Mouse (Mus musculus): ENCODE results near the gene Ttll12. TPM values are rescaled to one million over a fixed set of nuclear protein-coding genes. Genes with fewer than 3 reads are reported as not detected.

The Ttll12 gene
- polyA plus RNA-seq, 1 experiment from 2014 or later, result 19.8 TPM

Other genes starting within 250 kb of the Ttll12 start
- gene Arfgap3, start 244.9 kb downstream of the Ttll12 start, polyA plus RNA-seq (2014; fragmentation: Nextera tagmentation; extraction: Ambion mirVana), result 28.5 and 33.3 TPM in 2 replicates
- gene Pacsin2, start 130.6 kb downstream of the Ttll12 start, polyA plus RNA-seq (2014; fragmentation: Nextera tagmentation; extraction: Ambion mirVana), result 53.0 and 53.3 TPM in 2 replicates
- gene Ttll1, start 84.3 kb downstream of the Ttll12 start, polyA plus RNA-seq (2014; fragmentation: Nextera tagmentation; extraction: Ambion mirVana), result 17.6 and 17.8 TPM in 2 replicates
- gene Bik, start 68.3 kb downstream of the Ttll12 start, polyA plus RNA-seq (2014; fragmentation: Nextera tagmentation; extraction: Ambion mirVana), result 34.9 and 37.2 TPM in 2 replicates
- gene Tspo, start 31.6 kb downstream of the Ttll12 start, polyA plus RNA-seq (2014; fragmentation: Nextera tagmentation; extraction: Ambion mirVana), result 191 TPM in 2 replicates
- 33.0 and 33.4 TPM in 2 replicates for gene Mcat, start 31.4 kb downstream of the Ttll12 start, polyA plus RNA-seq (2014; fragmentation: Nextera tagmentation; extraction: Ambion mirVana)
- 6.3 and 7.4 TPM in 2 replicates for gene Scube1, start 129.9 kb upstream of the Ttll12 start, polyA plus RNA-seq (2014; fragmentation: Nextera tagmentation; extraction: Ambion mirVana)
- gene Mpped1, start 184.3 kb upstream of the Ttll12 start, polyA plus RNA-seq (2014; fragmentation: Nextera tagmentation; extraction: Ambion mirVana), result not detected in 2 replicates